Mouse (Mus musculus) urinary bladder, postnatal 0 days (tissue): ENCODE results near the gene Lsm3. TPM values are rescaled to one million over a fixed set of nuclear protein-coding genes. Genes with fewer than 3 reads are reported as not detected.

Source experiments
- polyA plus RNA-seq: library from polyadenylated mRNA; unstranded; fragments of >200 nt; fragmentation: Nextera tagmentation; extraction: Ambion mirVana; gene quantifications from 2 replicates; pipeline ENCODE4 v1.2.1, GENCODE M21; 2015

Gene Lsm3
- 112 and 121 TPM in 2 replicates for polyA plus RNA-seq

DNA sequence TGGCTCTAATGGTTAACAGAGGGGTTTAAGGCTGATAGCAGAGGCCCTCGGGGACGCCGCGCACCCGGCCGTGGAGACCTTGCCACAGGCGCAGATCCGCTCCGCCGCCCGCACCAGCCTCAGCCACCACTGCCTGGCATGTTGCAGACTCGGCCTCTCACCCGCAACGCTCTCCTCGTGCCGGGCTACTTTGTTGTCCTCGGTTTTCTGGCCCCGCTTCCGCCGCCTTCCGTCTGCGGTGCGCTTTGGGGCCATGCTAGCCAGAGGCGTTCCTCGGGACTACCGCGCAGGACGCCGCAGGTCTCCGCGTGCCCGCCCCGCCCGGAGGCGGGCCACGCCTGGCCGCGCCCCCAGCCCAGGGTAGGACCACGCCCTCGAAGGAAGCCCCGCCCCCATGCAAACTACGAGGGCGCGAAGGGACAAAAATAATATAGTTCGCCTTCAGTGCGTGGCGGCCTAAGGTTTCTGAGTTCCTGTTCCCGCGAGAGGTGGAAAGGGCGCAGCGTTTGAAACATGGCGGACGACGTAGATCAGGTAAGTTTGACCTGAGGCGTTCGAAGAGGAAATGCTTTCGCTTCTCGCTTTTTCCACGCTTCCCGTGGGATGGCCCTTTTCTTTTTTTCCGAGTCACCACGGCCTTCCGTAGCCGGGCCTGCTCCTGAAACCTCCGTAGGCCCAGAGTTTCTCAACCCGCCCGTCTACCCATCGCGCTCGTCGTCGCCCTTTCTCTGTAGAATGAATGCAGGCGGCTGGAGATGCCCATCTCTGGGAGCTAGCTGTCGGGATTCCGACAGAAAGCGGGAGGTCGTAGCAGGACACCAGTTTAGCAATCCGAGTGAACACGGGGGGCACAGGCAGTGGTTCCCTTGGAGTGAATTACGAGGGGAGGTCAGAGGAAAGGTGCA is at the start of gene Lsm3, which contains the start of gene Xpc:
Gene Lsm3, plus strand, starts transcription at position 384 of the 905 bp plus-strand sequence.
Gene Xpc, minus strand, starts transcription at position 344 of the 905 bp plus-strand sequence.

DNA sequence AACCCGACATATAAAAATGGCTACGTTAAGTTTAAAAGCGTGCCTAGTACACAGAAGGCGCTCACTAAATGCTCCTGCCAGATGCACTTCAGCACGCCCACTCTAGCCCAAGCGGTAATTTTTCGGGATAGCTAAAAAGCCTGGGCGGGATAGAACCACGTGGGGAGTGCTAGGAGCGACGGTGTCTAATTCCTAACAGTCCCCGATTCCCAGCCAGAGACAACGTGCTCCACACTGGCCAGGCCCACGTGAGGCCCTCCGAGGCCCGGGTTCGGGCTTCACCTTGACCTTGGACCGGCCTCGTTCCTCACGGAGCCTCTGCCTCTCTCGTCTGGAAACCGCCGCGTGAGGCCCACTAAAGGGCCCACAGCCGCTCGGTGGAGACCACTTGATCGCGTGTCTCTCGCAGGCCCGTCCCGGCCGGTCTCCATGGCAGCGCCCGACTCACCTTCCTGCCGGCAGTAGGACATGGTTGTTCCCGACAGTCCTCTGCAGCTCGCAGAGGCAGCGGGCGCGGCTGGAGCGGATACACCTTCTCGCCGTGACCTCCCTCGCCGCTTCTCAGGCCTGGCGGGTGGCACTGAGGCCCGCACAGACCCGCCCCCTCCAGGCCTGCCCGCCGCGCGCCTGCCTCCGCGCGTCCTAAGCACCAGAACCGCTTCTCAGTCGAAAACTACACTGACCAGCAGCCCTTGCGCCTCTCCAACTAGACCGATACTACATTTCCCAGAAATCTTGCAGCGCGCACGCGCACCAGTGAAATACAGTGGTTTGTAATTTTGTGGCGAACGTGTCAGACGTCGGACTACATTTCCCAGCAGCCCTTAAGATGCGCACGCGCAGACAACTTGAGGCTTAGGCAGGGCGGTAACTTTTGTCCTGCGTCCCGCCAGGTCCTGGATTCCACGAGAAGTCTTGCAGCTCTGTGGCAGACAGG is 42.6 kb upstream of the Lsm3 start, which contains the start of the genes Chchd4 and Tmem43:
Gene Chchd4, minus strand, starts transcription at position 679 of the 937 bp plus-strand sequence.
Gene Tmem43, plus strand, starts transcription at position 836 of the 937 bp plus-strand sequence.

Other genes starting within 250 kb of the Lsm3 start
- gene Wnt7a, start 104.6 kb upstream of the Lsm3 start, polyA plus RNA-seq, result not detected in 2 replicates
- gene Chchd4, start 42.4 kb upstream of the Lsm3 start, polyA plus RNA-seq, result 11.6 and 13.5 TPM in 2 replicates
- gene Tmem43, start 42.2 kb upstream of the Lsm3 start, polyA plus RNA-seq, result 58.0 and 59.4 TPM in 2 replicates
- 14.2 and 14.6 TPM in 2 replicates for gene Xpc, start within 50 bp of the Lsm3 start, polyA plus RNA-seq
- 52.2 and 67.1 TPM in 2 replicates for gene Slc6a6, start 168.1 kb downstream of the Lsm3 start, polyA plus RNA-seq